Mouse (Mus musculus): ENCODE results near the gene Asap3. TPM values are rescaled to one million over a fixed set of nuclear protein-coding genes. Genes with fewer than 3 reads are reported as not detected.

Asap3 gene
- total and polyA plus RNA-seq, 3 experiments, result 7.8 to 10.2 (median 8.6) TPM

- H3K27ac ChIP-seq, result peak overlapping the region; percentile 1; the same call in 1 of the 2 replicates
- WGBS, result 90% methylated on average over 7 of the region's 7 CpGs
These were observed 26.7 kb upstream of the Asap3 start for GRCm38 (mm10) chr4:136179456-136179855.

DNA sequence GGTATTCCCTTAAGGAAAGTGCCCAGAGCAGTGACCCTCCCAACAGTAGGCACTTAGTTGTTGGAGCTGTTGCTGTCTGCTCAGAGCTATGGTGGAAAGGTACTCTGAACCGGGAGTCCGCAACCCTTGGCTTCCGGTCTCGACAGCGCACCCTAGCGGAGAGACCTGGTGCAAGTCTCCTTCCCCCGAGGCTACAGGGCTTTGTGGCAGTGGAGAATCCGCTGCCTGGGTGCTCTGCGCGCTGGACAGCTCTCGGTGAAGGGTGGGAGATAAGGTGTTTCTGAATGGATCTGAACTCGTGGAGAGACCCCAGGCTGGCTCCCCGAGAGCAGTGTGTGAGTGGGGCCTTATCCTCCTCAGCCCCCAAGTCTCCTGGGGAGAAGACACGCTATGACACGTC, 26.2 kb upstream of the Asap3 start:
- peak overlapping the region; percentile 24 for H3K9ac ChIP-seq (ENCODE audit: low read depth, low read length)
- no peak for TF ChIP-seq POLR2A (IDR thresholded peaks at IDR 0.05; ENCODE audit: insufficient read depth, low read depth, low read length)
- no peak for TF ChIP-seq EP300 (IDR thresholded peaks at IDR 0.05; ENCODE audit: insufficient read depth, low read depth, low read length)
- TF ChIP-seq CTCF (IDR thresholded peaks at IDR 0.05), result peak; percentile 91
- intact Hi-C loops (cut with DNase I), result loop anchor here (2.0 kb wide), 1 partner anchor 17 kb away; no protein-coding TSS in a partner anchor
- peak; percentile 87 to 90 for DNase-seq
- H3K79me2 ChIP-seq (replicated peaks; ENCODE audit: control insufficient read depth, insufficient read depth, low read length), result no peaks in the 10 kb centered on the region
- H3K4me1 ChIP-seq (ENCODE audit: control insufficient read depth, insufficient read depth, low read length), result peaks cover 4% of the 10 kb centered on the region
- no peaks in the 10 kb centered on the region for H3K36me3 ChIP-seq (ENCODE audit: control insufficient read depth, insufficient read depth, low read length)
- peak overlapping the region; percentile 1; the same call in 1 of the 2 replicates for H3K27ac ChIP-seq
- H3K4me3 ChIP-seq, result peak overlapping the region; percentile 28; the same call in 1 of the 2 replicates
- WGBS, result 8% methylated on average over 15 of the region's 15 CpGs
- no peaks in the 10 kb centered on the region for H3K27me3 ChIP-seq (ENCODE audit: control insufficient read depth, insufficient read depth, low read length)

More at GRCm38 (mm10) chr4:136179456-136179855, 26.7 kb upstream of the Asap3 start:
- Histone ChIP-seq H3K79me2 (replicated peaks; ENCODE audit: control insufficient read depth, insufficient read depth, low read length) (no peaks in the 10 kb centered on the region), H3K36me3 (ENCODE audit: control insufficient read depth, insufficient read depth, low read length) (no peaks in the 10 kb centered on the region), H3K4me1 (ENCODE audit: control insufficient read depth, insufficient read depth, low read length) (peaks cover 4% of the 10 kb centered on the region), H3K9ac (ENCODE audit: low read depth, low read length) (no peak overlapping the region), H3K4me3 (no peak overlapping the region), H3K27me3 (ENCODE audit: control insufficient read depth, insufficient read depth, low read length) (no peaks in the 10 kb centered on the region)
- TF ChIP-seq POLR2A (IDR thresholded peaks at IDR 0.05; ENCODE audit: insufficient read depth, low read depth, low read length), result no peak
- TF ChIP-seq EP300 (IDR thresholded peaks at IDR 0.05; ENCODE audit: insufficient read depth, low read depth, low read length), result no peak
- no peak for TF ChIP-seq CTCF (IDR thresholded peaks at IDR 0.05)
- no peak for DNase-seq
- intact Hi-C loops (cut with DNase I), result no loop called here

DNA sequence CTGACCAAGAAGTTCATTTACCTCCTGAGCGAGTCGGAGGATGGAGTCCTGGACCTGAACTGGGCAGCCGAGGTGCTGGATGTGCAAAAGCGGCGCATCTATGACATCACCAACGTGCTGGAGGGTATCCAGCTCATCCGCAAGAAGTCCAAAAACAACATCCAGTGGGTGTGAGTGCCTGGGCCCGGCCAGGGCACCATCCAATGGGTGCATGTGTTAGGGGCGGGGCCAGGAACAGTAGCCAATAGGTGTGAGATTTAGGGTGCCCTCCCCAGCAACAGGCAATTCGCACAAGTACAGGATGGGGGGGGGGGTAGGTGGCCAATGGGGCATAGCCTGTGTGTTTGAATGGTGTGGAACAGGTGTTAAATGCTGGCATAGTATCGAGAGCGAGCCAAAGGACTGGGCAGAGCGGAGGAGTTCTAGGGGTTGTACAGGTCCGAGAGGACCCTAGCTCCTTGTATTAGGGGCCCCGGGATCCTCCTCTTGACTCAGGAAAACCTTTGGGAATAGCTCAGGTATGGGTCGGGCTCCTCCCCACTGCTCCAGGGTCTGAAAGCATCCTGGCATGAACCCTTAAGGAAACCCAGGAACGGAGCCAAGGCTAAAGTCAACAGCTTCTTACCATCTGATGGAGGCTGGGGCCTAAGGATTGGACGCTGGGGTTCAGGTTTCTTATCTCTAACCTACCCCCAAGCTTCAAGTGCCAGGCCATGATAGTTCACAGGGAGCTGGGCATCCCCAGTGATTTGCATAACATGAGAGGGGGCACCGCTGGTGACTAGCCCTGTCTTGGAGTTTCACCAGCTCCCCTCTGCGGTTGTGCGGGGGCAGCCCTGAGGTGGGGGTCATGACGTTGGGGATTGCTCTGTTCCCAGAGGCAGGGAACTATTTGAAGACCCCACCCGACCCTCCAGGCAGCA, 25.5 kb upstream of the Asap3 start:
- 27% methylated on average over 23 of the region's 23 CpGs for WGBS
- intact Hi-C loops (cut with DNase I), result loop anchor here (2.0 kb wide), 1 partner anchor 18 kb away; no protein-coding TSS in a partner anchor
- peak overlapping the region; percentile 24 for H3K9ac ChIP-seq (ENCODE audit: low read depth, low read length)

GRCm38 (mm10) chr4:136181367-136181766, 24.8 kb upstream of the Asap3 start:
- intact Hi-C loops (cut with DNase I), result loop anchor here (2.0 kb wide), 1 partner anchor 19 kb away; no protein-coding TSS in a partner anchor
- Histone ChIP-seq H3K4me3 (no peak overlapping the region), H3K36me3 (ENCODE audit: control insufficient read depth, insufficient read depth, low read length) (no peaks in the 10 kb centered on the region), H3K79me2 (replicated peaks; ENCODE audit: control insufficient read depth, insufficient read depth, low read length) (no peaks in the 10 kb centered on the region), H3K9ac (ENCODE audit: low read depth, low read length) (no peak overlapping the region), H3K4me1 (ENCODE audit: control insufficient read depth, insufficient read depth, low read length) (peaks cover 9% of the 10 kb centered on the region), H3K27ac (no peak overlapping the region), H3K27me3 (ENCODE audit: control insufficient read depth, insufficient read depth, low read length) (no peaks in the 10 kb centered on the region)
- no peak for DNase-seq
- no peak for TF ChIP-seq POLR2A (IDR thresholded peaks at IDR 0.05; ENCODE audit: insufficient read depth, low read depth, low read length)
- peak; percentile 54 for TF ChIP-seq CTCF (IDR thresholded peaks at IDR 0.05)
- WGBS, result 44% methylated on average over 12 of the region's 12 CpGs

More for the DNA sequence above, 25.5 kb upstream of the Asap3 start:
- Histone ChIP-seq H3K36me3 (ENCODE audit: control insufficient read depth, insufficient read depth, low read length) (no peaks in the 10 kb centered on the region), H3K79me2 (replicated peaks; ENCODE audit: control insufficient read depth, insufficient read depth, low read length) (no peaks in the 10 kb centered on the region), H3K4me3 (peak overlapping the region; percentile 28; the same call in 1 of the 2 replicates), H3K27ac (peak overlapping the region; percentile 1; the same call in 1 of the 2 replicates), H3K27me3 (ENCODE audit: control insufficient read depth, insufficient read depth, low read length) (no peaks in the 10 kb centered on the region), H3K4me1 (ENCODE audit: control insufficient read depth, insufficient read depth, low read length) (peaks cover 9% of the 10 kb centered on the region)
- TF ChIP-seq POLR2A (IDR thresholded peaks at IDR 0.05; ENCODE audit: insufficient read depth, low read depth, low read length) (no peak), EP300 (IDR thresholded peaks at IDR 0.05; ENCODE audit: insufficient read depth, low read depth, low read length) (no peak), CTCF (IDR thresholded peaks at IDR 0.05) (no peak)
- DNase-seq, result peak; percentile 73 to 86

- Histone ChIP-seq H3K27ac (peak overlapping the region; percentile 57), H3K36me3 (ENCODE audit: control insufficient read depth, insufficient read depth, low read length) (no peaks in the 10 kb centered on the region), H3K4me1 (ENCODE audit: control insufficient read depth, insufficient read depth, low read length) (peaks cover 4% of the 10 kb centered on the region), H3K4me3 (no peak overlapping the region), H3K79me2 (replicated peaks; ENCODE audit: control insufficient read depth, insufficient read depth, low read length) (no peaks in the 10 kb centered on the region), H3K9ac (ENCODE audit: low read depth, low read length) (no peak overlapping the region), H3K27me3 (ENCODE audit: control insufficient read depth, insufficient read depth, low read length) (no peaks in the 10 kb centered on the region)
- intact Hi-C loops (cut with DNase I), result no loop called here
- TF ChIP-seq EP300 (IDR thresholded peaks at IDR 0.05; ENCODE audit: insufficient read depth, low read depth, low read length) (0 out of 2 replicates have a peak, but pooled peaks have one; percentile 56), POLR2A (IDR thresholded peaks at IDR 0.05; ENCODE audit: insufficient read depth, low read depth, low read length) (0 out of 2 replicates have a peak, but pooled peaks have one; percentile 31), CTCF (IDR thresholded peaks at IDR 0.05) (no peak)
- 35% methylated on average over 9 of the region's 9 CpGs for WGBS
- DNase-seq, result peak; percentile 72 to 83
These were observed 20.8 kb upstream of the Asap3 start for GRCm38 (mm10) chr4:136185375-136185774.

Data from heart, adult 2 months (tissue).